In the genomic region with DNA sequence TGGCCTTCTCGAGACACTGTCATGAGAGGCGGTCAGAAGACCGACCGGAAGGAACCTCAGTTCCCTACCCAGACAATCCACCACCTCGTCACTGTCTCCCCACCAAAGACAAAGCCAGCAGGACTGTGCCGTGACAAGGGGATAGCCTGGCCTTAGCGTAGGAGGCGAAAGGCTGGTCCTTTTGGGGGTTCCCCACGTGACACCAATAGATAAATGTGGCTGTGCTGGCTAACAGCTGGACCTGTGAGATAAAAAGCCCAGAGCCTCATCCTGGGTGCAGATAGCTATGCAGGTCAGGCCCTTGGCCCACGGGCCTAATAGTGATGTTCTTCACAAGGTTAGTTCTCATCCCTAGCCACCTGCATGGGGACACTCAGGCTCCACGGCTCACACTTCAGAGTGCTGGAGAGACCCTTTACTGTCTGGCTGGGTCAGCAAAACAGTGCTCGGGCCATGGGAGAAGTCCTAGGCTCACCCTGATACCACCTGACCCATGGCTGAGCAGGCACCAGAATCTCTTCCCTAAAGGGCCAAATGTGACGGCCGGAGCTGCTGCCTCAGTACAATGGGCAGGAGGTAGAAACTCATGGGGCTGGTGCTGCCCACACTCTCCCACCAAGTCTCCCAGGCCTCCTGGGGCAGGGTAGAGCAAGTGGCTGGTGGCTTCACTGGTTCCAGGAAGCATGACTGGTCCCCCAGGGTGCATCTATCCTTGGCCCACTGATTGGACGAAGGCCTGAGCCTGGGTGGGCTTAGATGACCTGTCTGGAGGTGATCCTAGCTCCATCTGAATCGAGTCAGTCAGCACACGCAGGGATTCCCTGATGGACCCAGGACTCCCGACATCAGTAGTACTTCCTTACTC, we compare ENCODE assay signal across 8 mouse cellular contexts. TPM values are rescaled to one million over a fixed set of nuclear protein-coding genes. Genes with fewer than 3 reads are reported as not detected.
A peak's percentile ranks its signal among the peaks of the same experiment; 100 is the strongest.
DNase-seq lines count a peak whose midpoint lies in the region; ATAC-seq and TF ChIP-seq lines count a peak whose summit lies in the region.

No protein-coding gene starts in this region.

- H3K27ac ChIP-seq in heart, embryonic 10.5 days, result peak overlapping the region; percentile 87
- peak overlapping the region; percentile 96 for H3K27ac ChIP-seq in bone marrow, adult 2 months (ENCODE audit: control insufficient read depth, insufficient read depth, low read depth, low read length, poor library complexity)
- H3K27ac ChIP-seq in hindbrain, embryonic 12.5 days, result peak overlapping the region; percentile 71; the same call in 1 of the 2 replicates
- H3K27ac ChIP-seq in midbrain, embryonic 13.5 days, result peak overlapping the region; percentile 81

- no peaks in the 10 kb centered on the region; the same call in 1 of the 2 replicates for H3K27me3 ChIP-seq in heart, embryonic 10.5 days (ENCODE audit: insufficient read depth, poor library complexity, severe bottlenecking)
- no peaks in the 10 kb centered on the region for H3K27me3 ChIP-seq in hindbrain, embryonic 12.5 days
- H3K27me3 ChIP-seq in midbrain, embryonic 13.5 days, result no peaks in the 10 kb centered on the region

- WGBS in heart, embryonic 10.5 days, result 69% methylated on average over 18 of the region's 18 CpGs
- 70% methylated on average over 18 of the region's 18 CpGs for WGBS in bone marrow, adult 2 months
- 71% methylated on average over 18 of the region's 18 CpGs for WGBS in hindbrain, embryonic 12.5 days
- 65% methylated on average over 18 of the region's 18 CpGs for WGBS in midbrain, embryonic 13.5 days

- peak; percentile 56; the same call in 1 of the 2 replicates for TF ChIP-seq POLR2A in bone marrow, adult 2 months (IDR thresholded peaks at IDR 0.05; ENCODE audit: borderline replicate concordance, control insufficient read depth, low read depth, low read length)

- intact Hi-C loops in heart, postnatal 14 days (cut with DNase I), result no loop called here

- peak; percentile 23; the same call in 1 of the 2 replicates for ATAC-seq in hindbrain, embryonic 12.5 days (ENCODE audit: low FRiP score)
- no peak for ATAC-seq in midbrain, embryonic 13.5 days

- no peaks in the 10 kb centered on the region for H3K9me3 ChIP-seq in heart, embryonic 10.5 days
- H3K9me3 ChIP-seq in hindbrain, embryonic 12.5 days (replicated peaks), result no peaks in the 10 kb centered on the region
- no peaks in the 10 kb centered on the region for H3K9me3 ChIP-seq in midbrain, embryonic 13.5 days

- H3K4me2 ChIP-seq in hindbrain, embryonic 12.5 days (replicated peaks), result no peak overlapping the region
- peak overlapping the region; percentile 30; the same call in 1 of the 2 replicates for H3K4me2 ChIP-seq in midbrain, embryonic 13.5 days (replicated peaks)

- H3K36me3 ChIP-seq in heart, embryonic 10.5 days, result peaks cover 17% of the 10 kb centered on the region; the same call in 1 of the 2 replicates
- H3K36me3 ChIP-seq in hindbrain, embryonic 12.5 days, result no peaks in the 10 kb centered on the region
- H3K36me3 ChIP-seq in midbrain, embryonic 13.5 days, result peaks cover 9% of the 10 kb centered on the region; the same call in 1 of the 2 replicates

- 0 out of 2 replicates have a peak overlapping the region, but pooled peaks have one; percentile 32 for H3K9ac ChIP-seq in hindbrain, embryonic 12.5 days
- H3K9ac ChIP-seq in midbrain, embryonic 13.5 days (replicated peaks), result peak overlapping the region; percentile 39; the same call in 1 of the 2 replicates

- peak; percentile 91 for DNase-seq in heart, embryonic 10.5 days (ENCODE audit: low spot score)
- DNase-seq in heart, postnatal 14 days, result no peak
- no peak for DNase-seq in cerebellum, postnatal 25 days
- DNase-seq in adrenal gland, postnatal 25 days, result no peak
- DNase-seq in retina, postnatal 1 day, result no peak

- no peak for TF ChIP-seq CTCF in bone marrow, adult 2 months (IDR thresholded peaks at IDR 0.05; ENCODE audit: control insufficient read depth, insufficient read depth, low read length)

- peaks cover 81% of the 10 kb centered on the region for H3K4me1 ChIP-seq in heart, embryonic 10.5 days
- H3K4me1 ChIP-seq in bone marrow, adult 2 months (ENCODE audit: control insufficient read depth, insufficient read depth, low read length), result peaks cover 4% of the 10 kb centered on the region; the same call in 1 of the 2 replicates
- peaks cover 45% of the 10 kb centered on the region for H3K4me1 ChIP-seq in hindbrain, embryonic 12.5 days
- peaks cover 45% of the 10 kb centered on the region for H3K4me1 ChIP-seq in midbrain, embryonic 13.5 days (replicated peaks)

- no peak overlapping the region for H3K4me3 ChIP-seq in heart, embryonic 10.5 days
- peak overlapping the region; percentile 26 for H3K4me3 ChIP-seq in bone marrow, adult 2 months (replicated peaks; ENCODE audit: control insufficient read depth, low read depth, low read length)
- no peak overlapping the region for H3K4me3 ChIP-seq in hindbrain, embryonic 12.5 days
- no peak overlapping the region for H3K4me3 ChIP-seq in midbrain, embryonic 13.5 days (replicated peaks)

RNA-seq across cellular contexts. Expression of a gene that starts 8.1 kb away (rescaled TPM):
- polyA plus RNA-seq in heart, embryonic 10.5 days (2016; fragmentation: Nextera tagmentation; extraction: Ambion mirVana), result 18.7 and 20.9 TPM in 2 replicates
- total RNA-seq in heart, postnatal 14 days (2021), result 1 to 10 TPM; 6.7 to 7.0 TPM
- 66.4 and 81.9 TPM in 2 replicates for polyA plus RNA-seq in bone marrow, adult 2 months (2011; ENCODE audit: insufficient read depth, insufficient read length, low replicate concordance, missing spikeins)
- 29.4 and 33.2 TPM in 2 replicates for polyA plus RNA-seq in hindbrain, embryonic 12.5 days (2016; fragmentation: Nextera tagmentation; extraction: Ambion mirVana)
- polyA plus RNA-seq in midbrain, embryonic 13.5 days (2015; fragmentation: Nextera tagmentation; extraction: Ambion mirVana), result 34.2 and 37.3 TPM in 2 replicates
- total RNA-seq in adrenal gland, postnatal 25 days (2021), result 56.6 and 57.8 TPM in 2 replicates

RNA-seq across cellular contexts. Expression of a gene that starts 45.3 kb away (rescaled TPM):
- polyA plus RNA-seq in heart, embryonic 10.5 days (2016; fragmentation: Nextera tagmentation; extraction: Ambion mirVana), result not detected in 2 replicates
- total RNA-seq in heart, postnatal 14 days (2021), result not detected
- 9.4 and 19.9 TPM in 2 replicates for polyA plus RNA-seq in bone marrow, adult 2 months (2011; ENCODE audit: insufficient read depth, insufficient read length, low replicate concordance, missing spikeins)
- polyA plus RNA-seq in hindbrain, embryonic 12.5 days (2016; fragmentation: Nextera tagmentation; extraction: Ambion mirVana), result 0.18 TPM in 1 of 2 replicates, not detected in the other
- 0.12 and 0.53 TPM in 2 replicates for polyA plus RNA-seq in midbrain, embryonic 13.5 days (2015; fragmentation: Nextera tagmentation; extraction: Ambion mirVana)
- 1.6 TPM in 1 of 2 replicates, not detected in the other for total RNA-seq in adrenal gland, postnatal 25 days (2021)

RNA-seq across cellular contexts. Expression of a gene that starts 50.1 kb away (rescaled TPM):
- polyA plus RNA-seq in heart, embryonic 10.5 days (2016; fragmentation: Nextera tagmentation; extraction: Ambion mirVana), result 35.8 and 58.5 TPM in 2 replicates
- total RNA-seq in heart, postnatal 14 days (2021), result 10 to 100 TPM; 16.0 to 24.5 TPM
- polyA plus RNA-seq in bone marrow, adult 2 months (2011; ENCODE audit: insufficient read depth, insufficient read length, low replicate concordance, missing spikeins), result 13.3 and 30.1 TPM in 2 replicates
- polyA plus RNA-seq in hindbrain, embryonic 12.5 days (2016; fragmentation: Nextera tagmentation; extraction: Ambion mirVana), result 48.3 and 57.3 TPM in 2 replicates
- 59.0 and 62.4 TPM in 2 replicates for polyA plus RNA-seq in midbrain, embryonic 13.5 days (2015; fragmentation: Nextera tagmentation; extraction: Ambion mirVana)
- total RNA-seq in adrenal gland, postnatal 25 days (2021), result 33.2 and 35.7 TPM in 2 replicates
